Mouse (Mus musculus): Measurements from ENCODE around the gene Mrpl9.
A peak's percentile ranks its signal among the peaks of the same experiment; 100 is the strongest.

Mrpl9 gene

DNA sequence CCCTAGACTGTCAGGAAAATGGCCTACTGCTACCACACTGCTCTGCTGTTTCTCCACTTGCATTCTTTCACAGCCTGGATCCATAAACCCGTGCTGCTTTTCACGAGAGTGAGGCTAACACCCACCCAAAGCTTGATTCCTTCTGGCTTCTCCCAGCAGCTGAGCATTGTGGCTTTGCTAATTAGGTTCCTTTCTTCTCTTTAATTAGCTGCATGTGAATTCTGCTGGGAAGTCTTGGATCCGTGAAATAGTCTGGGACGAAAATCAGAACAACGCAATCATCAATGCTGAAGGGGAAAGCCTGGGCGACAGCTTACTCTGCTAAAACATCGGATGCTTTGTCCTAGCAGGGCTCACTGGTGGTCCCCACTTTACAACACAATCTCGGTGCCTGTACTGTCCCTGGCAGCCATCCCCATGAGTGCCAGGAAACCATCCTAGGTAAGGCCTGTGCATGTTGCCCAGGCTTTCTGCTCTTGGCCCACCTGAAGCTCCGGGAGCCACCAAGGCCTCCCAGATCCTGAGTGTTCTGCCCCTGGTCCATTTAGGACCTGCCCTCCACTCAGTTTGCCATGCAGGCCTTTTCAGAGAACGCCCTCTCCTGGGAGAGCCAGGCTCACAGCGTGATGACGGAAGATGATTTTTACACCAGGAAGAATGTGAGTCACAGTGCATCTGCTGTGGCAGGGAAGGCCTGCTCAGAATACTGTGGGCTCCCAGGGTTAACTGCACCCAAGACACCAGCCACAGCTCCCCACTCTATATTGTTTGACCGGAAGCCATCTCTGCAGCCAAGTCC lies 22.7 kb downstream of the Mrpl9 start:
- no peak for DNase-seq (ENCODE audit: low spot score)

GRCm38 (mm10) chr3:94468931-94469330 lies 25.8 kb downstream of the Mrpl9 start:
- no peak for DNase-seq (ENCODE audit: low spot score)

- no peak for DNase-seq (ENCODE audit: low spot score)
Measured at GRCm38 (mm10) chr3:94472447-94473114, 29.5 kb downstream of the Mrpl9 start.

DNA sequence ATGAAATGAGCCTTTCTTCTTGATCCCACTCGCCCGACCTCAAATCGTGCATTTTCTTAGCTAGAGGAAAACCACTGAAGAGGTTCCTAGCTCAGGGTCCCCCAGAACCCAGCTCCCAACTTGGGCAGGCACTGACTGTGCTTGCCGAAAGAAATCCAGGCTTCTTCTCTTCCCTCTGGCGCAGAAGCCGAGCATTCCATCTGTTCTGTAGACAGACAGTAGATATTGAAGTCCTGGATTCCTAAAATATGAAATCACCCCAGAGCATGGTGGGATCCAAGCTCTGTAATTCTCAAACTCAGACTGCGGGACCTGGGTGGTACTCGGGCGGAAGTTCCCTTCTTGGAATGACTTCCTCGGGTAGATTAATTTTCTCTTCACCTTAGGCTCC lies 30.0 kb downstream of the Mrpl9 start:
- DNase-seq (ENCODE audit: low spot score): no peak

- no peak for DNase-seq (ENCODE audit: low spot score)
Measured at GRCm38 (mm10) chr3:94473567-94474232, 30.6 kb downstream of the Mrpl9 start.

DNA sequence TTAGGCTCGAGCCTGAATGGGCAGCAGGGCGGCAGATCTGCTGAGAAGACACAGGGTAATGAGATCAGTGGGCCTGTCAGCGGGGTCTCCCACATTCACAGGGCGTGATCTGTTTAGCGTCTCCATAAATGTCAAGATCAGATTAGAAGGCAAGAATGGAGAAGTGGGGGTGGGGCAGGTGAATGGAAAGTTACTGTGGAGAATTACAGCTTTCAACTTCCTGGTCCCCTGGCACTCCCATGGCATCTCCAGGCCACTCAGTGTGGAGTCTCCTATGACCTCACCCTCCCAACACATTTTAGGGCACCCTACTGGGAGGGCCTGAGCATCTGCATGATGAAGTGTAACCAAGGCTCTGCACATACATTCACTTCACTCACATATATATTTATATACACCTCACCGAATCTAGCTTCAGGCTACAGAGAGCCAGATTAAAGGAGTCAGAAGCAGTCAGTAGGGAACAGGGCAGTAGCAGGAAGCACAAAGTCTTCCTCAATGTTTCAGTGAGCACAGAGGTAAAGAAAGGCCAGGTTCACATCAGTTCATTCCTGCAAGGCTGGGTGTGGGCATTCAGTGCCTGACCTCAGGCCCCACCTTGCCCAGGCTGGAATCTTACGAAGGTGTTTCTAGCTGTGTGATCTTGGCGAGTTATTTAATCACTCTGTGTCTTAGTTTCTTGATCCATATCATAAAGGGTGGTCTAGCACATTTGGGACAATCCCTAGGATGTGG lies 33.4 kb downstream of the Mrpl9 start:
- DNase-seq (ENCODE audit: low spot score): no peak

GRCm38 (mm10) chr3:94477444-94477843 lies 34.3 kb downstream of the Mrpl9 start:
- no peak for DNase-seq (ENCODE audit: low spot score)

- DNase-seq (ENCODE audit: low spot score): no peak
Measured at GRCm38 (mm10) chr3:94477981-94478422, 34.9 kb downstream of the Mrpl9 start, which contains the start of gene Celf3. Gene Celf3, plus strand, starts transcription at chr3:94478295.

DNA sequence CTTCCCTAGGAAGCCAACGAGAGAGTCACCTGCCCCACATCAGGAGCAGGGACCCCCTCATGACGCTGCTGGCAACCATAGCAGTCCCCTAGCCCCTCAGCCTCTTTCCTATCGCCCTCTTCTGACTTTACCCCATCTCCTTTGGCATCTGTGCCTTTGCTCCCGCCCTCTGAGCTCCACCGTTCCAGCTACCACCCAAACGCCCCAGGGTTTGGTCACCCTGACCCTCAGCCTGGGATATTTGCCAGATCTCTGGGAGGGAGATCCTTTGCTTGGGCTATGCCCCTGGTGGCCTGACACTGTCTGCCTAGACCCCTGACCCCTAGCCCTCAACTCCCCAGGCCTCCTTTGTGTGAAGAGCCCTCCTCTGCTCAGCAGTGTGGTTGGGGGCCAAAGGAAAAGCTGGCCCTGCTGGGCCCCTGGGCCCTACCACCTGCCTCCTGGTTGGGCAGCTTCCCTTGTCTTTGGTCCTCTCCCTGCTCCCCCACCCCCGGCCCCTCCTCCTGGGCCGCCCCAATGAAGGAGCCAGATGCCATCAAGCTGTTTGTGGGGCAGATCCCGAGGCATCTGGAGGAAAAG lies 35.6 kb downstream of the Mrpl9 start:
- no peak for DNase-seq (ENCODE audit: low spot score)

GRCm38 (mm10) chr3:94479564-94479963 lies 36.4 kb downstream of the Mrpl9 start:
- DNase-seq (ENCODE audit: low spot score): no peak

- DNase-seq (ENCODE audit: low spot score): no peak
Measured at GRCm38 (mm10) chr3:94480291-94480884, 37.3 kb downstream of the Mrpl9 start, which contains the start of gene Riiad1. Gene Riiad1, minus strand, starts transcription at chr3:94480341.

- DNase-seq (ENCODE audit: low spot score): no peak
Measured at GRCm38 (mm10) chr3:94481429-94481828, 38.3 kb downstream of the Mrpl9 start.

DNA sequence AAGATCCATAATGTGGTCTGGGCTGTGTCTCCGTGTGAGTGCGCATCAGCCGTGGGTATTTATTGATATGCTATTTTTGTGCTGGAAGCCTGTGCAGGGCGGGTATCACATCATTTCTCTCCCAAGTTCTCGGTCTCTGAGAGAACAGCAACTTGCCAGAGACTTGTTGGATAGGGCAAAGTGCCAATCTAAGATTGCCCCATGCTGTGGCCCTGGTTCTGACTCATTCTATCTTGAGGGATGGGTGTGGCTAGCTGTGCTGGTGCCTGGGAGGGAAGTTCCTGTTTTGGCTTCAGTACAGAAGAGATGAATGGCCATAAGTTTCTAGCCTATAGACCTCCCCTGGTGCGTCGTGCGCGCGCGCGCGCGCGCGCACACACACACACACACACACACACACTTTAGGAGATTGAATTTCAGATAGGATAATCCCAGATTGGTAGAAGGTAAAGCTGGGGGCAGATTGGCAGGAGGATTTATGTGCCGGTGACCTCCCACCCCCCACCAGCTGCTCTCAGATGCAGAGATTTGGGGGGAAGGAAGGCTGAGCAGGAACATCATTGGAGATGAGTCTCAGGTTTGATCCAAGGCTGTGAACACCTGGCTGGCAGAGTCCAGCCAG lies 39.8 kb downstream of the Mrpl9 start:
- peak; percentile 80 for DNase-seq (ENCODE audit: low spot score)

GRCm38 (mm10) chr3:94483790-94484439 lies 40.8 kb downstream of the Mrpl9 start:
- DNase-seq (ENCODE audit: low spot score): no peak

GRCm38 (mm10) chr3:94485922-94486321 lies 42.8 kb downstream of the Mrpl9 start:
- no peak for DNase-seq (ENCODE audit: low spot score)

DNA sequence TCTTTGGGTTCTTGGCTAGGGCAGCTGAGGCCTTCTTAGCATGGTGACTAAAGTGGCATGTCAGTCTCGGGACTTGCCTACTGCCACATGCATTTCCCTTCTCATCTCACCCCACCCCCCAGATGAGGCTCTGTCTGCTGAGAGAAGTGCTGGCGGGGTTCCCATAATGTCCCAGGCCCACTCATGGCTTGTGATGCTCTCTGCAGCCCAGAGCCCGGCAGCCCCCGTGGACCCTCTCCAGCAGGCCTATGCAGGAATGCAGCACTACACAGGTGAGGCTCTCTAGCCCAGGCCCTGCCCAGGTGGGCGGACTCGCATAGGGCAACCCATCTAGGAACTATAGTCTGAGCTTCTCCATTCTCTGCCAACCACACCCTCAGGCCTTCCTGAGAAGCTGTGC lies 44.5 kb downstream of the Mrpl9 start:
- DNase-seq (ENCODE audit: low spot score): no peak

GRCm38 (mm10) chr3:94497162-94497561 lies 54.0 kb downstream of the Mrpl9 start:
- no peak for DNase-seq (ENCODE audit: low spot score)

Measured in adipocyte (in vitro differentiated cells).